Mouse (Mus musculus): ENCODE results near the gene Ankrd34a. TPM values are rescaled to one million over a fixed set of nuclear protein-coding genes. Genes with fewer than 3 reads are reported as not detected.

Ankrd34a gene
- total and polyA plus RNA-seq, 2 experiments from 2014 or later: 16.3 to 32.7 TPM

GRCm38 (mm10) chr3:96564633-96565032 lies 31.8 kb upstream of the Ankrd34a start:
- Histone ChIP-seq H3K36me3 (ENCODE audit: insufficient read depth, low read length) (peaks cover 16% of the 10 kb centered on the region), H3K4me3 (ENCODE audit: low read depth, low read length) (no peak overlapping the region), H3K9ac (replicated peaks; ENCODE audit: low read length, poor library complexity, severe bottlenecking) (no peak overlapping the region), H3K27ac (ENCODE audit: low read depth, low read length) (no peak overlapping the region), H3K27me3 (ENCODE audit: insufficient read depth, low read length) (no peaks in the 10 kb centered on the region), H3K4me2 (ENCODE audit: low read depth, low read length, poor library complexity, severe bottlenecking) (no peak overlapping the region), H3K4me1 (ENCODE audit: insufficient read depth, low read length) (peaks cover 8% of the 10 kb centered on the region; the same call in 1 of the 2 replicates), H3K9me3 (ENCODE audit: low read length) (no peaks in the 10 kb centered on the region)
- DNase-seq (ENCODE audit: low spot score): no peak
- TF ChIP-seq CTCF (IDR thresholded peaks at IDR 0.05): no peak
- WGBS: 80% methylated on average over 7 of the region's 7 CpGs
- ATAC-seq (ENCODE audit: low FRiP score): no peak

DNA sequence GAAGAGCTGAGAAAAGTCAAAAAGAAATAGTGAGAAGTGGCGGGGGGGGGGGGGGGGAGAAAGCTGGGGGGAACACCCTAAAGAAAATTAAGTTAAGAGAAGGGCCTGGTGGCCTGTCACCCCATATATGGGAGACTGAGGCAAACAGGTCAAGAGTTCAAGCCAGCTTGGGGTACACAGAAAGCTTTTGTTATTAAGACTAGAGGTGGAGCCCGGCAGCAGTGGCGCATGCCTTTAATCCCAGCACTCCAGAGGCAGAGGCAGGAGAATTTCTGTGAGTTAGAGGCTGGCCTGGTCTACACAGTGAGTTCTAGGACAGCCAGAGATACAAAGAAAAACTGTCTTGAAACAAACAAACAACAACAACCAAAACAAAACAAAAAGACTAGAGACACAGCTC lies 31.3 kb upstream of the Ankrd34a start:
- Histone ChIP-seq H3K36me3 (ENCODE audit: insufficient read depth, low read length) (peaks cover 11% of the 10 kb centered on the region), H3K27ac (ENCODE audit: low read depth, low read length) (no peak overlapping the region), H3K4me2 (ENCODE audit: low read depth, low read length, poor library complexity, severe bottlenecking) (no peak overlapping the region), H3K4me3 (ENCODE audit: low read depth, low read length) (no peak overlapping the region), H3K9me3 (ENCODE audit: low read length) (no peaks in the 10 kb centered on the region), H3K9ac (replicated peaks; ENCODE audit: low read length, poor library complexity, severe bottlenecking) (no peak overlapping the region), H3K27me3 (ENCODE audit: insufficient read depth, low read length) (no peaks in the 10 kb centered on the region), H3K4me1 (ENCODE audit: insufficient read depth, low read length) (0 out of 2 replicates have a peak, but pooled peaks cover 4% of the 10 kb centered on the region)
- DNase-seq (ENCODE audit: low spot score) (no peak), ATAC-seq (ENCODE audit: low FRiP score) (no peak)
- TF ChIP-seq CTCF (IDR thresholded peaks at IDR 0.05): no peak
- 93% methylated on average over 2 of the region's 3 CpGs for WGBS

DNA sequence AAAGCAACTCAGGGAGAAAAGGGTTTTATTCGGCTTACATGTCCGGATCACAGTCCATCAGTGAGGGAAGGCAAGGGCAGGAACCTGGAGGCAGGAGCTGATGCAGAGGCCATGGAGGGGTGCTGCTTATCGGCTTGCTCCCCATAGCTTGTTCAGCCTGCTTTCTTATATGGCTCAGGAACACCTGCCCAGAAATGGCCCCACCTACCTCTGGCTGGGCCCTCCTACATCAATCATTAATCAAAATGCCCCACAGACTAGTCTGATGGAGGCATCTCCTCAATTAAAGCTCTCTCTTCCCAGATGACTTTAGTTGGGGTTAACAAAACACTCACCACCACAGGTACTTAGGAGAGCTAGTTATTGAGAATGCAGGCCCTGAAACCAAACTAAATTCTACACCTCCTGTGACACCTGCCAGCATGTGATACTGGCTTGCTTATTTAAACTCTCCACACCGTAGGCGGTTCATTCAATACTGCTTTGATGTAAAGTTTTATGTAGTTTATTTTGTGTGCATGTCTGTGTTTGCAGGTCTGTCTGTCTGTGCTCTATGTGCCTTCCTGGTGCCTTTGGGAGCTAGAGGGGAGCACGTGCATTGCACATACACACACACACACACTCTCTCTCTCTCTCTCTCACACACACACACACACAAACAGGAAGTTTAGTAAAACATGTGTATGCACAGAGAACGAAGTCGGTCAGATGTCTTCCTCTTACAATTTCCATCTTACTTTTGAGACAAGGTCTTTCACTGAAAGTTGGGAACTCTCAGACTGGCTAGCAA lies 29.6 kb upstream of the Ankrd34a start:
- Histone ChIP-seq H3K9ac (replicated peaks; ENCODE audit: low read length, poor library complexity, severe bottlenecking) (no peak overlapping the region), H3K4me3 (ENCODE audit: low read depth, low read length) (no peak overlapping the region), H3K36me3 (ENCODE audit: insufficient read depth, low read length) (no peaks in the 10 kb centered on the region), H3K27ac (ENCODE audit: low read depth, low read length) (no peak overlapping the region), H3K4me2 (ENCODE audit: low read depth, low read length, poor library complexity, severe bottlenecking) (no peak overlapping the region), H3K9me3 (ENCODE audit: low read length) (no peaks in the 10 kb centered on the region), H3K27me3 (ENCODE audit: insufficient read depth, low read length) (no peaks in the 10 kb centered on the region), H3K4me1 (ENCODE audit: insufficient read depth, low read length) (no peaks in the 10 kb centered on the region)
- DNase-seq (ENCODE audit: low spot score) (no peak), ATAC-seq (ENCODE audit: low FRiP score) (no peak)
- no peak for TF ChIP-seq CTCF (IDR thresholded peaks at IDR 0.05)
- 79% methylated on average over 8 of the region's 8 CpGs for WGBS

DNA sequence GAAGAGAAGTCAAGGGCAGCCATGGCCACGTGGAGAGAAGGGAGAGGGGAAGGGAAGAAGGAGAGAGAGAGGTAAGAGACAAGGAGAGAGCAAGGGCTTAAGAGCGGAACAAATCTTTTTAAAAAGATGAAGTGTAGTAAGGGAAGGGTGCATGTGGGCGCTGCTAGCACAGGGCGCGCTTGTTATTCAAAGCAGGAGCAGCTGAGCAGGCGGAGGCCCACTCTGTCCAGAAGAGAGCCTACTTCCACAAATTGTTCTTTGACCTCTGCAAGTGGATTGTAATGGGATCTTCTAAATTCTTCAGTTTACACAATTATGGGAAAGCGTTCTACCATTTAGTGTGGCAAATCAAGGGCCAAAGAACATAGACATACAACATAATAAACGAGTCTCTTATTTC lies 27.8 kb upstream of the Ankrd34a start:
- Histone ChIP-seq H3K9ac (replicated peaks; ENCODE audit: low read length, poor library complexity, severe bottlenecking) (no peak overlapping the region), H3K36me3 (ENCODE audit: insufficient read depth, low read length) (no peaks in the 10 kb centered on the region), H3K4me3 (ENCODE audit: low read depth, low read length) (no peak overlapping the region), H3K27ac (ENCODE audit: low read depth, low read length) (no peak overlapping the region), H3K9me3 (ENCODE audit: low read length) (no peaks in the 10 kb centered on the region), H3K27me3 (ENCODE audit: insufficient read depth, low read length) (no peaks in the 10 kb centered on the region), H3K4me2 (ENCODE audit: low read depth, low read length, poor library complexity, severe bottlenecking) (no peak overlapping the region), H3K4me1 (ENCODE audit: insufficient read depth, low read length) (no peaks in the 10 kb centered on the region)
- no peak for TF ChIP-seq CTCF (IDR thresholded peaks at IDR 0.05)
- WGBS: 43% methylated on average over 8 of the region's 8 CpGs
- ATAC-seq (ENCODE audit: low FRiP score): no peak
- DNase-seq (ENCODE audit: low spot score): no peak

DNA sequence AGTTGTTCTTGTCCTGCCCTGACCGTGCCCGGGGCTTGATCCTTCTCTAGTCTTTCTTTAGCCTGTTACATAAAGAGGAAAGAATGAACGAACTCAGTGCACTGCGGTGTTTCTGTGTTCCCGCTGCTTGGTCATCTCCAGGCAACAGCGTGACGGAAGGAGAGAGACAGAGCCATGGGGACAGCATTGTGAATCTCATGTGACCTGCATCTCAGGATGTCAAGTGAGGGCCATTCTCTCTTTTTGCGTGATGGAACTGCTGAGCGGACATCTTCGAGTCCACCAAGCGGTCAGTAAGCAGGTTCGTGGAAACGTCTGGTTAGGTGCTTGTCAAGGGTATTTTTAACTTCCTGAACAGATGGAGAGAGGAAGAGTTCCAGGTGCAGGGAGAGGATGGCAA lies 26.9 kb upstream of the Ankrd34a start:
- H3K4me1 ChIP-seq (ENCODE audit: insufficient read depth, low read length): no peaks in the 10 kb centered on the region
- no peak overlapping the region for H3K4me3 ChIP-seq (ENCODE audit: low read depth, low read length)
- TF ChIP-seq CTCF (IDR thresholded peaks at IDR 0.05): no peak
- no peak overlapping the region for H3K9ac ChIP-seq (replicated peaks; ENCODE audit: low read length, poor library complexity, severe bottlenecking)
- no peaks in the 10 kb centered on the region for H3K36me3 ChIP-seq (ENCODE audit: insufficient read depth, low read length)
- ATAC-seq (ENCODE audit: low FRiP score) (no peak), DNase-seq (ENCODE audit: low spot score) (no peak)
- H3K27me3 ChIP-seq (ENCODE audit: insufficient read depth, low read length): no peaks in the 10 kb centered on the region
- WGBS: 84% methylated on average over 13 of the region's 13 CpGs
- no peak overlapping the region for H3K27ac ChIP-seq (ENCODE audit: low read depth, low read length)
- H3K4me2 ChIP-seq (ENCODE audit: low read depth, low read length, poor library complexity, severe bottlenecking): no peak overlapping the region
- no peaks in the 10 kb centered on the region for H3K9me3 ChIP-seq (ENCODE audit: low read length)

GRCm38 (mm10) chr3:96569966-96570605 lies 26.4 kb upstream of the Ankrd34a start:
- H3K27me3 ChIP-seq (ENCODE audit: insufficient read depth, low read length): no peaks in the 10 kb centered on the region
- no peak overlapping the region for H3K9ac ChIP-seq (replicated peaks; ENCODE audit: low read length, poor library complexity, severe bottlenecking)
- H3K36me3 ChIP-seq (ENCODE audit: insufficient read depth, low read length): no peaks in the 10 kb centered on the region
- no peak for TF ChIP-seq CTCF (IDR thresholded peaks at IDR 0.05)
- no peak overlapping the region for H3K27ac ChIP-seq (ENCODE audit: low read depth, low read length)
- 92% methylated on average over 11 of the region's 11 CpGs for WGBS
- no peak overlapping the region for H3K4me3 ChIP-seq (ENCODE audit: low read depth, low read length)
- DNase-seq (ENCODE audit: low spot score): no peak
- H3K4me2 ChIP-seq (ENCODE audit: low read depth, low read length, poor library complexity, severe bottlenecking): no peak overlapping the region
- no peaks in the 10 kb centered on the region for H3K9me3 ChIP-seq (ENCODE audit: low read length)
- ATAC-seq (ENCODE audit: low FRiP score): no peak
- no peaks in the 10 kb centered on the region for H3K4me1 ChIP-seq (ENCODE audit: insufficient read depth, low read length)
